ENCODE assay signal across 8 mouse cellular contexts in the genomic region with DNA sequence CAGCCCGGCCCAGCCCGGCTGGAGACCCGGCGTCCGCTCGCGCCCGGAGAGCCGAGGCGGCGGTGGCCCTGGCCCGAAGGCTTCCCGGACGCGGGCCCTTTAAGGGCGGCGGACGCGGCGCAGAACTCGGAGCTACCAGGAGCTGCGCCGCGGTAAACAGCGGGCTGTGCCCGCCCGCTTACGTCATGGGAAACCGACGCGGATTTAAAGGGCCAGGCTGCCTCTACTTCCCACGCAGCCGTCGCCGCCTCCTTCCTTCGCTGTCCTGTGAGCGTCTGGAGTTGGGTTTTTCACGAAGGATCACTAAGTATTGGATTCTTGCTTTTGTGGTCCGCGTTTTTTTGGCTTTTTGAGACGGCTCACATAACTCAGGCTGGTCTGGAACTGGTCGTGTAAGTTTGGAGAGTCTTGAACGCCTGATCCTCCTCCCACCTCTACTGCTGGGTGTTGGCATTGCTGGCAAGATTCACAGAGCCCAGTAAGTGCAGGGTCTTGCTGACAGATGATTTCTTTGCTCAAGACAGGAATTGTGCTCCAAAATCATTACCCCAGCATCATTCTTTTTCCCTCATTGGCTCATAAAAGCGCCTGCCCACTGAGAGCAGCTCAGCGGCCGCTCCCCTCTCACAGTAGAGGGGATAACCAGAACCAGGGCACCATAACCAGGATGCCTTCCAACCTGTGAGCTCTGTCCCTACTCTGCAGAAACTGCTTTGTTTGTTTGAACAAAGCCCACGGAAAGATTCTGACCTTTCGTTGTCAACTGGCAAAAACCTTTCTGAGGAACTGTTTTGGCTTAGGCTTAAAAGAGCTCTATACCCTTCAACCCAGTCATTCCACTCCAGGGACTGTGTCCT. TPM values are rescaled to one million over a fixed set of nuclear protein-coding genes. Genes with fewer than 3 reads are reported as not detected.
DNase-seq lines count a peak whose midpoint lies in the region; ATAC-seq lines count a peak whose summit lies in the region.

Sidt2 (minus strand) TSS at position 152 of the 857 bp plus-strand sequence.

- intact Hi-C loops in gastrocnemius, postnatal 14 days (cut with DNase I; ENCODE audit: low total_unique reads): no loop called here

- ATAC-seq in megakaryocyte, adult 5-6 weeks (ENCODE audit: poor library complexity, severe bottlenecking): peak; percentile 78

- peak; percentile 85 to 86 for DNase-seq in adrenal gland, adult 18-20 months (ENCODE audit: low spot score in 2 of 2)
- peak; percentile 92 for DNase-seq in embryo, embryonic 10.5 days (ENCODE audit: low spot score)
- peak; percentile 90 for DNase-seq in gastrocnemius, postnatal 14 days
- DNase-seq in induced T-regulatory cell, adult 2 months (ENCODE audit: low read depth): peak; percentile 95
- DNase-seq in left cerebral cortex, adult 8-10 months (ENCODE audit: low spot score in 2 of 2): peak; percentile 77 to 90
- DNase-seq in right cerebral cortex, adult 2 months (ENCODE audit: low spot score in 2 of 2): peak; percentile 88 to 94
- peak; percentile 83 for DNase-seq in urinary bladder, postnatal 25 days (ENCODE audit: low spot score)

RNA-seq across cellular contexts. Expression of gene Sidt2, which starts in this region (rescaled TPM):
- 100 to 1,000 TPM; 119 to 265 TPM for total RNA-seq in adrenal gland, adult 18-20 months (2021)
- 10 to 100 TPM; 53.8 to 60.0 TPM for total RNA-seq in gastrocnemius, postnatal 14 days (2021)
- total RNA-seq in left cerebral cortex, adult 8-10 months (2022): 10 to 100 TPM; 77.9 to 79.8 (median 78.2) TPM
- 57.3 and 71.0 TPM in 2 replicates for total RNA-seq in megakaryocyte, adult 5-6 weeks (2015)
- 41.4 and 51.9 TPM in 2 replicates for total RNA-seq in megakaryocyte, adult 5-6 weeks (2017)

Comparison
In these comparisons a context has a peak if more than half of its experiments do, and no peak if none do; other contexts are left out.
1. Peak in every context shown above with its lines: DNase-seq and ATAC-seq.